Mouse (Mus musculus) thymus, adult 2 months (tissue): ENCODE measurements around the gene Plcg2. TPM values are rescaled to one million over a fixed set of nuclear protein-coding genes. Genes with fewer than 3 reads are reported as not detected.

Experiments
- DNase-seq: peaks from one replicate; pipeline ENCODE4 v3.0.0; 2021
- H3K27ac ChIP-seq: fragments of 200-500 bp; 2 replicates; pipeline ENCODE4 v1.5.1; 2012; ENCODE audit warnings: low read length, control low read depth; ENCODE audit not compliant: control insufficient read depth, insufficient read depth
- H3K27me3 ChIP-seq: fragments of 200-500 bp; 2 replicates; pipeline ENCODE4 v1.6.1; 2012; ENCODE audit warnings: mild to moderate bottlenecking, low read length, moderate library complexity, mixed read lengths; ENCODE audit not compliant: control insufficient read depth, insufficient read depth
- H3K36me3 ChIP-seq: fragments of 200-500 bp; 2 replicates; pipeline ENCODE4 v1.6.1; 2012; ENCODE audit warnings: mild to moderate bottlenecking, low read length, moderate library complexity; ENCODE audit not compliant: control insufficient read depth, insufficient read depth
- H3K4me1 ChIP-seq: fragments of 200-500 bp; replicated peaks from 2 replicates; pipeline ENCODE4 v1.6.1; 2012; ENCODE audit warnings: low read length; ENCODE audit not compliant: control insufficient read depth, insufficient read depth
- H3K4me3 ChIP-seq: fragments of 200-500 bp; 2 replicates; pipeline ENCODE4 v1.5.1; 2012; ENCODE audit warnings: mild to moderate bottlenecking, low read length, control low read depth, moderate library complexity; ENCODE audit not compliant: control insufficient read depth, insufficient read depth
- CTCF ChIP-seq: fragments of 200-500 bp; IDR thresholded peaks from 2 replicates; pipeline ENCODE4 v1.5.1; 2012; ENCODE audit warnings: mild to moderate bottlenecking, control low read depth, low read length, moderate library complexity, borderline replicate concordance; ENCODE audit not compliant: control insufficient read depth, poor library complexity, insufficient read depth; ENCODE audit errors: extremely low read depth
- POLR2A ChIP-seq: fragments of 200-500 bp; IDR thresholded peaks from 2 replicates; pipeline ENCODE4 v1.6.1; 2012; ENCODE audit warnings: mild to moderate bottlenecking, low read length, control low read depth, moderate library complexity; ENCODE audit not compliant: control insufficient read depth, poor library complexity, insufficient read depth; ENCODE audit errors: extremely low read depth
- WGBS: fragments of 180-500 bp; shearing (Covaris S2); methylation state at CpG from one replicate; pipeline ENCODE4 v1.1.7; 2018; 5-methylcytosine and 5-hydroxymethylcytosine counted together
- polyA plus RNA-seq: library from polyadenylated mRNA; depleted of rRNA; stranded (reverse); fragments of >200 nt; gene quantifications from 2 replicates; pipeline ENCODE4 v1.2.3, GENCODE M21; 2012

The Plcg2 gene
- polyA plus RNA-seq, 1 experiment = 9.0 TPM

DNA sequence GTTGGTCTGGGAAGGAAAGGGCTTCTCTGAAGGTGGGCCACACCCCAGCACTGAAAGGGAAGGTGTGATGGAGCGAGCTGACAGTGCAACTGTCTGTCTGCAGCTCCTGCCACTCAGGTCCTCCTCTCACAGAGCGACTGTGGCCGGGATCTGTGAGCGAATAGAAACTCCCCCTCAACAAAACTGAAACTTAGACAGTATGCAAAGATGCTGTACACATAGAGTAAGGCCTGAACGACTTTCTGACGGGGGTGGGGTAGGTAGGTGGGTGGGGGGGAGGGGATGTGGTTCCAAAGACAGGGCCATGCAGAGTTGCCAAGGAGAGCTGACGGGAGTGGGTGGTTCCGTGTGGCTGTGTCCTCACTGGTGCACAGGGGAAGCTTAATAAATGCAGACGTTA is 19.8 kb downstream of the Plcg2 start:
- H3K4me1 ChIP-seq = no peaks in the 10 kb centered on the region
- no peak for TF ChIP-seq CTCF
- no peak for TF ChIP-seq POLR2A
- no peak overlapping the region for H3K4me3 ChIP-seq
- no peaks in the 10 kb centered on the region for H3K27me3 ChIP-seq
- WGBS = 77% methylated on average over 9 of the region's 9 CpGs
- no peak for DNase-seq
- no peaks in the 10 kb centered on the region for H3K36me3 ChIP-seq
- no peak overlapping the region for H3K27ac ChIP-seq

DNA sequence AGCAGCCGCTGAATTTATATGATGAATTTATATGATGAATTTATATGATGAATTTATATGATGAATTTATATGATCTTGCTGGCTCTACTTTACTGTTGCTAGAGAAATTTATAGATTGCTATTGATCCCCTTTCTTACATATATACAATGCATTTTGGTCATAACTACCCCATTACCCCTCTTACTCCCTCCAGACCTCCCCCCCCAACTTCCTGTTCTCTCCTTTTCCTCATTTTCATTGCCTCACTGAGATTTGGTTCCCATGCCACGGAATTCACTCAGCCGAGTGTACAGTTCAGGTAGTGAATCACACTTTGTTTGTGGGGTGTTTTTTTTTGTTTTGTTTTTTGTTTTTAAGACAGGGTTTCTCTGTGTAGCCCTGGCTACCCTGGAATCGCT is 20.8 kb downstream of the Plcg2 start:
- Histone ChIP-seq H3K27ac (no peak overlapping the region), H3K4me3 (no peak overlapping the region), H3K27me3 (no peaks in the 10 kb centered on the region), H3K4me1 (no peaks in the 10 kb centered on the region), H3K36me3 (no peaks in the 10 kb centered on the region)
- DNase-seq = no peak
- TF ChIP-seq POLR2A = no peak
- TF ChIP-seq CTCF = no peak
- 87% methylated on average over 4 of the region's 4 CpGs for WGBS

DNA sequence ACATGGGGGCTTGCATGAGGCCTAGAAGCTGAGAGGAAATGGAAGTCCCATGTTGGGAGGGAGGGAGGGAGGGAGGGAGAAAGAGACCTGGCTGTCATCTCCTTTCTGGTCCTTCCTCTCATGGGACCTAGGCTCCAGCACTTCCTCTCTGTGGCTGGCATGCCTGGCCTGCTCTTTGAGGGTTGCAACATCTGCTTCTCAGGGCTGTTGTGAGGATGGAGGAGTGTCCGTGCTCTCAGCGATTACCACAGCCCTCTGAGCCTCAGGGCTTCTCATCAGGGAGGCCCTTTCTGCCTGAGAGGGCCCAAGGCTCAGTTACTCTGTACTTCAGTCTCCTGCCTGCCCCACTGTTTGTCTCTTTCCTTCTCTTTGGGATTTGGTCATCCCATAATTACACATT is 28.1 kb downstream of the Plcg2 start:
- WGBS = 5% methylated on average over 2 of the region's 2 CpGs
- no peak for DNase-seq
- no peaks in the 10 kb centered on the region for H3K36me3 ChIP-seq
- no peak for TF ChIP-seq POLR2A
- no peak for TF ChIP-seq CTCF
- H3K4me1 ChIP-seq = peaks cover 38% of the 10 kb centered on the region
- H3K27ac ChIP-seq = no peak overlapping the region
- no peaks in the 10 kb centered on the region for H3K27me3 ChIP-seq
- H3K4me3 ChIP-seq = no peak overlapping the region

DNA sequence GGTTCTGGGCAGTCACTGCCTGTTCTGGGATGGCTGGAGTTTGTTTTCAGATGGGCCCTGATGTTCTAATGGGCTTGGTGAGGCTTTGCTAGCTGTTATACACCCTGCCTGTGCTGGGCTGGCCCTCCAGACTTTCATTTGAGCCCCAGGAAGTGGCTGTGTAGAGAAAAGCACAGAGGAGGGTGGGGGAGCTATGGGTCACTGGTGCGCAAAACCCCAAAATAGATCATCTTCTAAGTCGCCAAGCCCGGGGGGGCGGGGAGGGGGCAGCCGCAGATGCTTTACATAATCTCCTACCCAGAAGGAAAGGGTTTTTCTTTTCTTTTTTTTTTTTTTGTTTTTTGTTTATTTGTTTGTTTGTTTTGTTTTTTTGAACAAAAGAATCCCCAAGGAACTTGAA is 29.9 kb downstream of the Plcg2 start:
- H3K36me3 ChIP-seq = no peaks in the 10 kb centered on the region
- H3K27ac ChIP-seq = no peak overlapping the region
- no peak for DNase-seq
- no peak for TF ChIP-seq POLR2A
- TF ChIP-seq CTCF = no peak
- no peaks in the 10 kb centered on the region for H3K27me3 ChIP-seq
- H3K4me1 ChIP-seq = peaks cover 41% of the 10 kb centered on the region
- WGBS = 47% methylated on average over 5 of the region's 5 CpGs
- no peak overlapping the region for H3K4me3 ChIP-seq

DNA sequence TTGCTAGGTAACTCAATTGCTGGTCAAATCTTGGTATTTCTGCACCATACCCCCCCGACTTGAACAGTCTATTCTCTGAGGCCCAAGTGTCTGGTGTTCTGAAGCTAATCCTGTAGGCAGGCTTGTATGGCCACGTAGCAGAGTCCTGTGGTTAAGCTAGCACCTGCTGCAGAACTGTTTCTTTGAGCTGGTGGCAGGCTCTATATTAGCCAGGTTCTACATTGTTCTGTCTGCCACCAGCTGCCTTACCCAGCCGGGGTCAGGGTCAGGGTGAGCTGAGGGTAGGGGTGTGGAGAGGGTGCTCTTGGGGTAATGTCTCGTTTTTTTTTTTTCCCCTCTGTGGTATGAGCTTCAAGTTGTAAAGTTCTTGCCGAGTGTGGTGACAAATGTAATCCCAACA is 31.1 kb downstream of the Plcg2 start:
- H3K36me3 ChIP-seq = no peaks in the 10 kb centered on the region
- H3K4me3 ChIP-seq = no peak overlapping the region
- H3K4me1 ChIP-seq = peaks cover 46% of the 10 kb centered on the region
- TF ChIP-seq CTCF (no peak), POLR2A (no peak)
- no peak overlapping the region for H3K27ac ChIP-seq
- no peaks in the 10 kb centered on the region for H3K27me3 ChIP-seq
- 7% methylated on average over 5 of the region's 5 CpGs for WGBS
- DNase-seq = no peak

DNA sequence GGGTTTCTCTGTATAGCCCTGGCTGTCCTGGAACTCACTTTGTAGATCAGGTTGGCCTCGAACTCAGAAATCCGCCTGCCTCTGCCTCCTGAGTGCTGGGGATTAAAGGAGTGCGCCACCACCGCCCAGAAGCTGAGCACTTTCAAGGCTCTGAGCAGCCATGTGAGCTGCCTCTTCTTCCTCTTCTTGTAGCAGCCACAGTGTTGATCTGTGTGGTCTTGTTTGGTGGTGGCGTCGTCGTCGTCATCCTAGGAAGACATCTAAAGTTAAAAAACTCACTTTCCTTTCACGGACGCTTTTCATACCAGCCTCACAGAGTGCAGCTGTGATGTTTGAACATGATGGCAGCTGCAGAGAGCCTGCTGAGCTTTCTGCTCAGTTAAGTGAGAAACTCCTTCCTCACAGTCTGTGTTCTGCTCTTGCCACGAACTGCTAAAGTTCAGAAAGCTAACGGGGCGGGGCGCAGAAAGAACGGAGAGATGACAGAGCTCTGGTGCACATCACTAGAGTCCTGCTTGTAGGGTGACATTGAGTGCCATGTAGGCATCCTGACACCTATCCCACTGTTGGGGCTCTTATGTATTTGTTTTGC is 34.4 kb downstream of the Plcg2 start:
- H3K36me3 ChIP-seq = no peaks in the 10 kb centered on the region
- H3K4me1 ChIP-seq = peaks cover 37% of the 10 kb centered on the region
- TF ChIP-seq CTCF (no peak), POLR2A (0 out of 2 replicates have a peak, but pooled peaks have one; percentile 20)
- no peak overlapping the region for H3K4me3 ChIP-seq
- WGBS = 8% methylated on average over 15 of the region's 15 CpGs
- peak; percentile 56 for DNase-seq
- H3K27me3 ChIP-seq = no peaks in the 10 kb centered on the region
- H3K27ac ChIP-seq = peak overlapping the region; percentile 62

DNA sequence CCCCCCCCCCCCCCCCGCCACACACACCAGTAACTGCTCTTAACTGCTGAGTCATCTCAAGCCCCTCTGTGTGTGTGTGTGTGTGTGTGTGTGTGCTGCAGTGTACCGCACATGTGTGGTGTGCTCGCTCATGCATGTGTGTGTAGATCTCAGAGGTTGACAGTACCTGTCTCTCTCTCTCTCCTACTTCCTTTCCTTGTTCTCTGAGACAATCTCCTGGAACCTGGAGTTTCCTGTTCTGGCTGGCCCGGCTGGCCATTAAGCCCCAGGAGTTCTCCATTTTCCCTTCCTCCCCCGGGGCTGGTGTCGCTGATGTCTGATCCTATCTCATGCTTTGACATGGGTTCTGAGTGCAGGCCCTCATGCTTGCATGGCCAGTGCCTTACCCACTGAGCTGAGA is 38.8 kb downstream of the Plcg2 start:
- H3K4me3 ChIP-seq = no peak overlapping the region
- no peak overlapping the region for H3K27ac ChIP-seq
- WGBS = 37% methylated on average over 6 of the region's 6 CpGs
- no peaks in the 10 kb centered on the region for H3K27me3 ChIP-seq
- TF ChIP-seq POLR2A (no peak), CTCF (no peak)
- H3K4me1 ChIP-seq = peaks cover 18% of the 10 kb centered on the region
- H3K36me3 ChIP-seq = no peaks in the 10 kb centered on the region
- no peak for DNase-seq
